Mouse (Mus musculus): ENCODE results near the gene Bola1. TPM values are rescaled to one million over a fixed set of nuclear protein-coding genes. Genes with fewer than 3 reads are reported as not detected.

Bola1 gene
- polyA plus RNA-seq, 1 experiment from 2014 or later = 75.7 TPM

DNA sequence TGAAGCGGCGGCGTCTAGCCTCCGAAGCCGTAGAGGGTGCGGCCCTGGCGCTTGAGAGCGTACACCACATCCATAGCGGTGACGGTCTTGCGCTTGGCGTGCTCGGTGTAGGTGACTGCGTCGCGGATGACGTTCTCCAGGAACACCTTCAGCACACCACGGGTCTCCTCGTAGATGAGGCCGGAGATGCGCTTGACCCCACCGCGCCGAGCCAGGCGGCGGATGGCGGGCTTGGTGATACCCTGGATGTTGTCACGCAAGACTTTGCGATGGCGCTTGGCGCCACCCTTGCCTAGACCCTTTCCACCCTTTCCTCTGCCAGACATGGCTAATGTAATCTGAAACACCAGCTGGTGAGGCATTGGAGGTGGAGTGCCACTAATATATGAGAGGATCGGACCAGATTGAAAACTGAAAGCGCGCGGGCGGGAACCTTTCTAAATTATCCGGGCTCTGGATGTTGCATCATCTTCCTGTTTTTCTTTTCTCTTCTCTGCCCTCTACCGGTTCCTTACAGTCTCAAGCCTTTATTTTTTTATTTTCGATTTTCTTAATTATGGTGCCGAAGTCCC lies 43.6 kb upstream of the Bola1 start, which contains the start of gene Hist2h4:
Gene Hist2h4, minus strand, starts transcription at position 333 of the 572 bp plus-strand sequence.
- H3K9me3 ChIP-seq (ENCODE audit: control insufficient read depth, low read length) = no peaks in the 10 kb centered on the region
- no peaks in the 10 kb centered on the region for H3K27me3 ChIP-seq (ENCODE audit: control insufficient read depth, insufficient read depth, low read length)
- H3K4me2 ChIP-seq (ENCODE audit: low read depth, low read length, severe bottlenecking) = peak within 1 kb of the TSS; percentile 76
- H3K27ac ChIP-seq (ENCODE audit: low read depth, low read length) = peak within 1 kb of the TSS; percentile 95
- peaks cover 9% of the 10 kb centered on the region; the same call in 1 of the 2 replicates for H3K4me1 ChIP-seq (replicated peaks; ENCODE audit: control insufficient read depth, insufficient read depth, low read length)
- peak within 1 kb of the TSS; percentile 73 for H3K9ac ChIP-seq (ENCODE audit: low read length)
- no peaks in the 10 kb centered on the region for H3K36me3 ChIP-seq (ENCODE audit: control insufficient read depth, insufficient read depth, low read length)
- WGBS = under 1% methylated on average over 40 of the region's 40 CpGs
- DNase-seq (ENCODE audit: low spot score) = peak; percentile 96
- H3K4me3 ChIP-seq (ENCODE audit: low read depth, low read length) = peak within 1 kb of the TSS; percentile 58
- ATAC-seq (replicated peaks; ENCODE audit: low FRiP score) = peak; percentile 91

DNA sequence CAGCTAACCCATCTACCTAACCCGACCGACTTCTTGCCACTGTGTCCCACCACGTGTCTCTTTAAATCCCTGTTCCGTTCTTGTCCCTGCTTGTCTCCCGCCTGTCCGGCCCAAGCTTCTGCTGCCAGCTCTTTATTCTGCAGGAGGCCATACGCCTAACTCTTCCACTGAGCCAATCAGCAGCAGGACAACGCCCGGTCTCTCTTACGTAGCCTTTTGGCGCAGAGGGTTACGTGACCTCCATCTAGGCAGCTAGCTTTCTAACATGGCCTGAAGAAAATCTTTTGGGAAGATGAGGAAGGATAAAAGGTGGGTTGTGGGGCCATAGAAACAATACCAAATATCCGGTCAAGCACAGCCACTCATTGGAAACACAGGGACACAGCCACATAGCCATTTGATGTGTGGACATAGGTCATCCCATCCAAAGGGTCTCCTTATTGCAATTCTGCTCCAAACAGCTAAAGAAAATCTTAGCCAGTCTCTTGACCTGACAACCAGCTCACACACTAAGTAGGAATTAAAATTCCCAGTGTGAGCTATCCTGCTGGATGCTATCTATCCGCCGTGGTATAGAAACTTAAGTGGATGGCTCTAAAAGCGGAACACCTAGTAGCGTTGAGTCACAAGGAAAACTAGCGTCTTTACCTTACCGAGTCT lies 42.8 kb upstream of the Bola1 start:
- Histone ChIP-seq H3K27ac (ENCODE audit: low read depth, low read length) (peak overlapping the region; percentile 95), H3K9ac (ENCODE audit: low read length) (peak overlapping the region; percentile 73), H3K4me2 (ENCODE audit: low read depth, low read length, severe bottlenecking) (peak overlapping the region; percentile 76), H3K36me3 (ENCODE audit: control insufficient read depth, insufficient read depth, low read length) (no peaks in the 10 kb centered on the region), H3K4me1 (replicated peaks; ENCODE audit: control insufficient read depth, insufficient read depth, low read length) (peaks cover 7% of the 10 kb centered on the region; the same call in 1 of the 2 replicates), H3K4me3 (ENCODE audit: low read depth, low read length) (peak overlapping the region; percentile 58), H3K9me3 (ENCODE audit: control insufficient read depth, low read length) (no peaks in the 10 kb centered on the region), H3K27me3 (ENCODE audit: control insufficient read depth, insufficient read depth, low read length) (no peaks in the 10 kb centered on the region)
- peak; percentile 86 for DNase-seq (ENCODE audit: low spot score)
- peak; percentile 85 for ATAC-seq (replicated peaks; ENCODE audit: low FRiP score)
- 1% methylated on average over 19 of the region's 19 CpGs for WGBS

DNA sequence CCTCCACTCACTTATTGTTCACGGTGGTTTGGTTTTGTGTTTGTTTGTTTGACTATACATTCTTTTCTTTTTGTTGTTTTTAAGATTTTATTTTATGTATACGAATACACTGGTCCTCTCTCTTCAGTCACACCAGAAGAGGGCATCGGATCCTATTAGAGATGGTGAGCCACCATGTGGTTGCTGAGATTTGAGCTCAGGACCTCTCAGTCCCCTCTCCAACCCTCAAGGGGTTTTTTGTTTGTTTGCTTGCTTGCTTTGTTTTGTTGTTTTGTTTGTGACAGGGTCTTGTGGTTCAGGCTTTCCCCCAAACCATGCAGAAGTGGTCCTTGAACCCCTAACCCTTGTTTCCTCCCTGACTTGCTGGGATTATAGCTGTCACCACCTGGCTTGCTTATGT lies 42.1 kb upstream of the Bola1 start:
- Histone ChIP-seq H3K4me1 (replicated peaks; ENCODE audit: control insufficient read depth, insufficient read depth, low read length) (peaks cover 7% of the 10 kb centered on the region; the same call in 1 of the 2 replicates), H3K27ac (ENCODE audit: low read depth, low read length) (peak overlapping the region; percentile 95), H3K4me2 (ENCODE audit: low read depth, low read length, severe bottlenecking) (peak overlapping the region; percentile 76), H3K27me3 (ENCODE audit: control insufficient read depth, insufficient read depth, low read length) (no peaks in the 10 kb centered on the region), H3K36me3 (ENCODE audit: control insufficient read depth, insufficient read depth, low read length) (no peaks in the 10 kb centered on the region), H3K9ac (ENCODE audit: low read length) (peak overlapping the region; percentile 73), H3K4me3 (ENCODE audit: low read depth, low read length) (peak overlapping the region; percentile 58), H3K9me3 (ENCODE audit: control insufficient read depth, low read length) (no peaks in the 10 kb centered on the region)
- ATAC-seq (replicated peaks; ENCODE audit: low FRiP score) (no peak), DNase-seq (ENCODE audit: low spot score) (no peak)
- 53% methylated on average over 3 of the region's 3 CpGs for WGBS

DNA sequence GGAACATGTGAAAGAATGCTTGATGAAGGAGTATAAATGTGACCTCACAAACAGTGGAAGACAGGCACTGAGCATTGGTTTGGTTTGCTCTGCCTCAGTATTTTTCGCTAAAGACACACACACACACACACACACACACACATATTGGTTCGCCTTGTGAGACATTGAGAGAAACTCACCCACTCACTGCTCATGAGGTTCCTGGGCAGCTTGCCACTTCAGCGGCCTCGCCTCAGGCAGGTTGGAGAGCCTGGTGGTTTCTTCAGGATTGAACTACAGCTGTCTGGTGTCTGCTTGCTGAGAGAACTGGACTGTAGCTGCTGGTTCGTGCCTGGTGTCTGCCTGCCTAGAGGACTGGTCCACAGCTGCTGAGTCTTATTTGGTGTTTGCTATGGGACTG lies 40.7 kb upstream of the Bola1 start:
- no peaks in the 10 kb centered on the region for H3K27me3 ChIP-seq (ENCODE audit: control insufficient read depth, insufficient read depth, low read length)
- ATAC-seq (replicated peaks; ENCODE audit: low FRiP score) = no peak
- no peak overlapping the region for H3K4me3 ChIP-seq (ENCODE audit: low read depth, low read length)
- H3K9me3 ChIP-seq (ENCODE audit: control insufficient read depth, low read length) = no peaks in the 10 kb centered on the region
- no peaks in the 10 kb centered on the region for H3K36me3 ChIP-seq (ENCODE audit: control insufficient read depth, insufficient read depth, low read length)
- no peak overlapping the region for H3K9ac ChIP-seq (ENCODE audit: low read length)
- no peak overlapping the region for H3K4me2 ChIP-seq (ENCODE audit: low read depth, low read length, severe bottlenecking)
- 93% methylated on average over 5 of the region's 5 CpGs for WGBS
- H3K4me1 ChIP-seq (replicated peaks; ENCODE audit: control insufficient read depth, insufficient read depth, low read length) = peaks cover 7% of the 10 kb centered on the region; the same call in 1 of the 2 replicates
- no peak for DNase-seq (ENCODE audit: low spot score)
- H3K27ac ChIP-seq (ENCODE audit: low read depth, low read length) = no peak overlapping the region

DNA sequence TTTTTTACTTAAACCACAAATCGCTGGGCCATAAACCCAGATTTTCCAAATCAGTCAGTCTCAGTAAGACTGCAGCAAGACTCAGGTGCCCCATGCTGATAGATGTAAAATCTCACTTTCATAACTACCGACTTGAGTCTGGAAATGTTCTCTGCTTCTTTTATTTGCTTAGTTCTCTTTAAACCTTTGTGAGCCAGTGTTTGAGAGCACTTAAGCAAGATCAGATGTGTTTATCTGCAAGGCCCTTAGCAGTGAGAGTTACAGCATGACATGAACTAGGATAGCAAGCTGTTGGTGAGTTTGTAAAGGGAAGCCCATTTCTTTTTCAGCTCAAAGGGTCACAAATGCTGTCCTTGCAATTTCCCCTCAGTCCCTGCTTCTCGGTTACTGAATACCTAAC lies 37.7 kb upstream of the Bola1 start:
- 87% methylated on average over 3 of the region's 3 CpGs for WGBS
- no peak overlapping the region for H3K4me2 ChIP-seq (ENCODE audit: low read depth, low read length, severe bottlenecking)
- H3K9ac ChIP-seq (ENCODE audit: low read length) = no peak overlapping the region
- ATAC-seq (replicated peaks; ENCODE audit: low FRiP score) (no peak), DNase-seq (ENCODE audit: low spot score) (no peak)
- no peak overlapping the region for H3K27ac ChIP-seq (ENCODE audit: low read depth, low read length)
- no peaks in the 10 kb centered on the region for H3K27me3 ChIP-seq (ENCODE audit: control insufficient read depth, insufficient read depth, low read length)
- H3K9me3 ChIP-seq (ENCODE audit: control insufficient read depth, low read length) = no peaks in the 10 kb centered on the region
- no peaks in the 10 kb centered on the region for H3K36me3 ChIP-seq (ENCODE audit: control insufficient read depth, insufficient read depth, low read length)
- H3K4me3 ChIP-seq (ENCODE audit: low read depth, low read length) = no peak overlapping the region
- H3K4me1 ChIP-seq (replicated peaks; ENCODE audit: control insufficient read depth, insufficient read depth, low read length) = no peaks in the 10 kb centered on the region; the same call in 1 of the 2 replicates

DNA sequence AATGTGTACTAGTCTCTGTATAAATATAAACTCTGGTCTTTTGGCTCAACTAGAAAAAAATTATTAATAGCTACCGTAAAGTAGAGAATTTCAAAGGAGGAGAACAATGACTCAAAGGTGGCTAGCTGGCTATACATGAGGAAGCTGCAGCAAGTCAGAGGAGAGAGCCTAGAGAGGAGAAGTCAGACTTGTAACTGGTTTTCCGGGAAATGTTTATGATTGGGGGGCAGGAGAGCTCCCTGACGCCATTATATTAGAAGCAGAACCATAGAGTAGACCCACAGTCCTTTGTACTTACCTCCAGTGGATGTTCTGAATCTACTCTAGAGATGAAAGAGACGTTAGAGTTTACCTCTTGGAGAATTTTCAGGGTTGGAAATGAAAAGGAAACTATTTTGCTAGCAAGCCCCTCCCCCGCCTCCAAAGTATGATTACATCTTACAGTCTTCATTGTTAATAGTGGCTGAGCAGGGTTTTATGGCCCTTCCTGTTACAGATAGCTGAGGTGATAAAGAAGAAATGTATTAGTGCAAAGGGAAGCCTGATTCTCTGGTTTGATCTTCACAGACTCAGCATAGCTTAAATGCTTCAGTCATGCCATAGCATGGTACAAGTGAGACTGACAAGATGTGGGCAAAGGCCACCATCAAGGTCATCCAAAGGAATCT lies 36.6 kb upstream of the Bola1 start:
- WGBS = 83% methylated on average over 5 of the region's 5 CpGs
- Histone ChIP-seq H3K36me3 (ENCODE audit: control insufficient read depth, insufficient read depth, low read length) (no peaks in the 10 kb centered on the region), H3K9ac (ENCODE audit: low read length) (no peak overlapping the region), H3K9me3 (ENCODE audit: control insufficient read depth, low read length) (no peaks in the 10 kb centered on the region), H3K4me1 (replicated peaks; ENCODE audit: control insufficient read depth, insufficient read depth, low read length) (no peaks in the 10 kb centered on the region), H3K4me2 (ENCODE audit: low read depth, low read length, severe bottlenecking) (no peak overlapping the region), H3K27ac (ENCODE audit: low read depth, low read length) (no peak overlapping the region), H3K4me3 (ENCODE audit: low read depth, low read length) (no peak overlapping the region), H3K27me3 (ENCODE audit: control insufficient read depth, insufficient read depth, low read length) (no peaks in the 10 kb centered on the region)
- ATAC-seq (replicated peaks; ENCODE audit: low FRiP score) (no peak), DNase-seq (ENCODE audit: low spot score) (no peak)

DNA sequence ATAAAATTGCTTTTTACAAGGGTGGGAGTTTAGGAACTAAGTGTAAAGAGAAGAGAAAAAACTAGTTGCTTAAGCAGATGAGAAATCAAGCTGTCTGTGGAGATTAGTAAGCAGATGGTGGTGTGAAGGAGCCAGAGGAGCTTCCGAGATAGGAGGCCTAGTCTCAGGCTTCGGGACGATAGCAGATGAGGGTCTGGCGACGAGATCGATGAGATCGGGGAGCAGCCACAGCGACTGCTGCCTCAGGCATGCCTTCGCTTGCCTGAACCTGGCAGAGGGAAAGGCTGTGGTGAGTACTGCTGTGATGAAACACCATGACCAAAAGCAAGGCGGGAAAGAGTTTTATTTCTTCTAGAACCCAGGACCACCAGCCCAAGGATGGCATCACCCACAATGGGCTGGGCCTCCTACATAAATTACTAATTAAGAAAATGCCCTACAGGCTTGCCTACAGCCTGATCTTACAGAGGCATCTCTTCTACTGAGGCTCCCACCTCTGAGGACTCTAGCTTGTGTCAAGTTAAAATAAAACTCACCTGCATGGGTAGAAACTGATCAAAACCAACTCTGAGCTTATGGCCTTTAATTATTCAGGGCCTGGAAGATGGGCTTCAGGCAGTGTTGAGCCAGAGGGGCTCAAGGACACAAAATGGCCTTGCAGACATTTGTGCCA lies 35.3 kb upstream of the Bola1 start:
- no peaks in the 10 kb centered on the region for H3K27me3 ChIP-seq (ENCODE audit: control insufficient read depth, insufficient read depth, low read length)
- H3K27ac ChIP-seq (ENCODE audit: low read depth, low read length) = no peak overlapping the region
- no peaks in the 10 kb centered on the region for H3K9me3 ChIP-seq (ENCODE audit: control insufficient read depth, low read length)
- DNase-seq (ENCODE audit: low spot score) (peak; percentile 60), ATAC-seq (replicated peaks; ENCODE audit: low FRiP score) (no peak)
- 64% methylated on average over 10 of the region's 10 CpGs for WGBS
- no peak overlapping the region for H3K4me3 ChIP-seq (ENCODE audit: low read depth, low read length)
- H3K9ac ChIP-seq (ENCODE audit: low read length) = no peak overlapping the region
- H3K36me3 ChIP-seq (ENCODE audit: control insufficient read depth, insufficient read depth, low read length) = no peaks in the 10 kb centered on the region
- no peaks in the 10 kb centered on the region for H3K4me1 ChIP-seq (replicated peaks; ENCODE audit: control insufficient read depth, insufficient read depth, low read length)
- no peak overlapping the region for H3K4me2 ChIP-seq (ENCODE audit: low read depth, low read length, severe bottlenecking)

DNA sequence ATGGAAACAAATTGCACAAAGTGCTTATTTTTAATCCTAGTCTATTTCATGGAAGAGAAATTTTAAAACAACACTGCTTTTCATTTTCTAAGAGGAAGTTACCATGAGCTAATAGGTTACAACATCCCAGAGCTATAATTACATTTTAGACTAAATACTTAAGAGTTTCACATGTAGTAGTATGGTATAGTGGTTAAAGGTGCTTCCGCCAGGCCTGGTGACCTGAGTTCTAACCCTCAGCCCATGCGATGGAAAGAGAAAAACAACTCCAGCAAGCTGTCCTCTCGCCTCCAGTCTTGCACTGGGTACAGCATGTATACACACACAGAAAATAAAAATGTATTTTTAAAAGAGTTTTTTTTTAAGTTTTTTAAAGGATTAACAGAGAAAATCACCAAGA lies 32.3 kb upstream of the Bola1 start:
- DNase-seq (ENCODE audit: low spot score) (no peak), ATAC-seq (replicated peaks; ENCODE audit: low FRiP score) (no peak)
- no peak overlapping the region for H3K27ac ChIP-seq (ENCODE audit: low read depth, low read length)
- H3K4me3 ChIP-seq (ENCODE audit: low read depth, low read length) = no peak overlapping the region
- H3K36me3 ChIP-seq (ENCODE audit: control insufficient read depth, insufficient read depth, low read length) = no peaks in the 10 kb centered on the region
- no peak overlapping the region for H3K9ac ChIP-seq (ENCODE audit: low read length)
- H3K4me1 ChIP-seq (replicated peaks; ENCODE audit: control insufficient read depth, insufficient read depth, low read length) = no peaks in the 10 kb centered on the region; the same call in 1 of the 2 replicates
- H3K27me3 ChIP-seq (ENCODE audit: control insufficient read depth, insufficient read depth, low read length) = no peaks in the 10 kb centered on the region; the same call in 1 of the 2 replicates
- no peak overlapping the region for H3K4me2 ChIP-seq (ENCODE audit: low read depth, low read length, severe bottlenecking)
- no peaks in the 10 kb centered on the region for H3K9me3 ChIP-seq (ENCODE audit: control insufficient read depth, low read length)
- WGBS = 89% methylated on average over 3 of the region's 3 CpGs

All from forebrain, embryonic 11.5 days (tissue).